Mouse (Mus musculus) brain, embryonic 14.5 days (tissue): ENCODE measurements around the gene Uso1.

Source experiments
- CTCF ChIP-seq: fragments of 200-500 bp; IDR thresholded peaks from 2 replicates; pipeline ENCODE4 v1.5.1; 2012; ENCODE audit warnings: inconsistent platforms, mild to moderate bottlenecking, moderate library complexity, borderline replicate concordance; ENCODE audit not compliant: insufficient read depth, insufficient read length; ENCODE audit errors: extremely low read depth
- POLR2A ChIP-seq: fragments of 200-500 bp; IDR thresholded peaks from 2 replicates; pipeline ENCODE4 v1.6.1; 2012; ENCODE audit warnings: mild to moderate bottlenecking, inconsistent platforms, borderline replicate concordance; ENCODE audit not compliant: poor library complexity, insufficient read depth, insufficient read length, severe bottlenecking; ENCODE audit errors: extremely low read depth

- TF ChIP-seq CTCF (no peak), POLR2A (no peak)
Measured at GRCm38 (mm10) chr5:92097779-92098178, 40.0 kb upstream of the Uso1 start.
